Mouse (Mus musculus) forebrain, embryonic 16.5 days (tissue): ENCODE measurements around the gene Timm22. TPM values are rescaled to one million over a fixed set of nuclear protein-coding genes. Genes with fewer than 3 reads are reported as not detected.

ENCODE experiments used
- ATAC-seq: fragments of 200-750 bp; cut with Nextera tagmentation; 2 replicates; pipeline ENCODE4 v1.8.0; 2017; ENCODE audit warnings: mild to moderate bottlenecking, moderate library complexity
- H3K27ac ChIP-seq: fragments of 300-500 bp; sonication (generic); 2 replicates; pipeline ENCODE4 v1.5.1; 2014; ENCODE audit warnings: low read length, control low read depth
- H3K27me3 ChIP-seq: fragments of 300-500 bp; sonication (generic); replicated peaks from 2 replicates; pipeline ENCODE4 v1.6.1; 2014; ENCODE audit warnings: low read length; ENCODE audit not compliant: control insufficient read depth, insufficient read depth
- H3K36me3 ChIP-seq: fragments of 300-500 bp; sonication (generic); 2 replicates; pipeline ENCODE4 v1.6.1; 2014; ENCODE audit not compliant: control insufficient read depth, insufficient read depth
- H3K4me1 ChIP-seq: fragments of 300-500 bp; sonication (generic); replicated peaks from 2 replicates; pipeline ENCODE4 v1.6.1; 2014; ENCODE audit warnings: low read length; ENCODE audit not compliant: control insufficient read depth, insufficient read depth
- H3K4me2 ChIP-seq: fragments of 300-500 bp; sonication (generic); 2 replicates; pipeline ENCODE4 v1.6.1; 2014; ENCODE audit warnings: mild to moderate bottlenecking, low read length, control low read depth
- H3K4me3 ChIP-seq: fragments of 300-500 bp; sonication (generic); replicated peaks from 2 replicates; pipeline ENCODE4 v1.5.1; 2014; ENCODE audit warnings: mild to moderate bottlenecking, low read length, control low read depth
- H3K9ac ChIP-seq: fragments of 300-500 bp; sonication (generic); replicated peaks from 2 replicates; pipeline ENCODE4 v1.6.1; 2014; ENCODE audit warnings: low read depth, low read length, control low read depth
- H3K9me3 ChIP-seq: fragments of 300-500 bp; sonication (generic); 2 replicates; pipeline ENCODE4 v1.6.1; 2016; ENCODE audit warnings: low read length; ENCODE audit not compliant: control insufficient read depth
- WGBS: fragments of 180-500 bp; shearing (Covaris S2); extraction: QIAGEN DNeasy Blood & Tissue Kit; methylation state at CpG from one replicate; pipeline ENCODE4 v1.1.7; 2014; 5-methylcytosine and 5-hydroxymethylcytosine counted together
- polyA plus RNA-seq: library from polyadenylated mRNA; unstranded; fragments of >200 nt; fragmentation: Nextera tagmentation; extraction: Ambion mirVana; gene quantifications from 2 replicates; pipeline ENCODE4 v1.2.1, GENCODE M21; 2015

Timm22 gene
- polyA plus RNA-seq, 1 experiment from 2014 or later: 101 TPM

GRCm38 (mm10) chr11:76439666-76440065 is 32.9 kb downstream of the Timm22 start:
- Histone ChIP-seq H3K27ac (peak overlapping the region; percentile 1; the same call in 1 of the 2 replicates), H3K4me3 (no peak overlapping the region), H3K4me1 (peaks cover 27% of the 10 kb centered on the region), H3K27me3 (no peaks in the 10 kb centered on the region), H3K9me3 (no peaks in the 10 kb centered on the region), H3K4me2 (no peak overlapping the region), H3K36me3 (no peaks in the 10 kb centered on the region), H3K9ac (no peak overlapping the region)
- 10% methylated on average over 3 of the region's 3 CpGs for WGBS
- peak; percentile 50 for ATAC-seq

- Histone ChIP-seq H3K4me2 (no peak overlapping the region), H3K4me1 (peaks cover 25% of the 10 kb centered on the region), H3K27ac (no peak overlapping the region), H3K9me3 (no peaks in the 10 kb centered on the region), H3K27me3 (no peaks in the 10 kb centered on the region), H3K4me3 (no peak overlapping the region), H3K9ac (no peak overlapping the region), H3K36me3 (no peaks in the 10 kb centered on the region)
- no peak for ATAC-seq
- 29% methylated on average over 8 of the region's 8 CpGs for WGBS
Observed at GRCm38 (mm10) chr11:76445459-76445858, 38.7 kb downstream of the Timm22 start.

GRCm38 (mm10) chr11:76446251-76446650 is 39.5 kb downstream of the Timm22 start:
- Histone ChIP-seq H3K4me2 (no peak overlapping the region), H3K36me3 (no peaks in the 10 kb centered on the region), H3K27me3 (no peaks in the 10 kb centered on the region), H3K9me3 (no peaks in the 10 kb centered on the region), H3K27ac (no peak overlapping the region), H3K4me3 (no peak overlapping the region), H3K4me1 (peaks cover 24% of the 10 kb centered on the region), H3K9ac (no peak overlapping the region)
- 4% methylated on average over 10 of the region's 10 CpGs for WGBS
- no peak for ATAC-seq

- Histone ChIP-seq H3K9me3 (no peaks in the 10 kb centered on the region), H3K4me1 (peaks cover 24% of the 10 kb centered on the region), H3K4me3 (no peak overlapping the region), H3K27me3 (no peaks in the 10 kb centered on the region), H3K27ac (peak overlapping the region; percentile 96), H3K4me2 (peak overlapping the region; percentile 30), H3K36me3 (peaks cover 7% of the 10 kb centered on the region; the same call in 1 of the 2 replicates), H3K9ac (peak overlapping the region; percentile 33; the same call in 1 of the 2 replicates)
- WGBS: 20% methylated on average over 15 of the region's 15 CpGs
- ATAC-seq: peak; percentile 70
Observed at GRCm38 (mm10) chr11:76449520-76450201, 42.9 kb downstream of the Timm22 start.

- H3K4me2 ChIP-seq: peak overlapping the region; percentile 30
- H3K9ac ChIP-seq: peak overlapping the region; percentile 33; the same call in 1 of the 2 replicates
- ATAC-seq: peak; percentile 79
- H3K4me1 ChIP-seq: peaks cover 24% of the 10 kb centered on the region
- H3K27me3 ChIP-seq: no peaks in the 10 kb centered on the region
- H3K27ac ChIP-seq: peak overlapping the region; percentile 96
- WGBS: 7% methylated on average over 3 of the region's 3 CpGs
- H3K36me3 ChIP-seq: peaks cover 9% of the 10 kb centered on the region; the same call in 1 of the 2 replicates
- H3K4me3 ChIP-seq: no peak overlapping the region
- H3K9me3 ChIP-seq: no peaks in the 10 kb centered on the region
Observed at GRCm38 (mm10) chr11:76450202-76450561, 43.4 kb downstream of the Timm22 start.

GRCm38 (mm10) chr11:76454492-76454891 is 47.7 kb downstream of the Timm22 start:
- WGBS: 53% methylated on average over 5 of the region's 5 CpGs
- H3K4me1 ChIP-seq: peaks cover 13% of the 10 kb centered on the region
- no peak overlapping the region for H3K27ac ChIP-seq
- H3K27me3 ChIP-seq: no peaks in the 10 kb centered on the region
- H3K4me3 ChIP-seq: no peak overlapping the region
- H3K36me3 ChIP-seq: peaks cover 16% of the 10 kb centered on the region
- H3K9ac ChIP-seq: no peak overlapping the region
- no peaks in the 10 kb centered on the region for H3K9me3 ChIP-seq
- ATAC-seq: no peak
- no peak overlapping the region for H3K4me2 ChIP-seq

- Histone ChIP-seq H3K36me3 (peaks cover 24% of the 10 kb centered on the region), H3K27me3 (no peaks in the 10 kb centered on the region), H3K9ac (no peak overlapping the region), H3K27ac (no peak overlapping the region), H3K4me3 (no peak overlapping the region), H3K4me1 (no peaks in the 10 kb centered on the region), H3K4me2 (no peak overlapping the region), H3K9me3 (no peaks in the 10 kb centered on the region)
- WGBS: 15% methylated on average over 6 of the region's 6 CpGs
- peak; percentile 55; the same call in 1 of the 2 replicates for ATAC-seq
Observed at GRCm38 (mm10) chr11:76456233-76456632, 49.5 kb downstream of the Timm22 start.

- no peak for ATAC-seq
- Histone ChIP-seq H3K36me3 (peaks cover 24% of the 10 kb centered on the region), H3K4me2 (no peak overlapping the region), H3K27me3 (no peaks in the 10 kb centered on the region), H3K9ac (no peak overlapping the region), H3K9me3 (no peaks in the 10 kb centered on the region), H3K4me1 (no peaks in the 10 kb centered on the region), H3K27ac (no peak overlapping the region), H3K4me3 (no peak overlapping the region)
- WGBS: 72% methylated on average over 10 of the region's 10 CpGs
Observed at GRCm38 (mm10) chr11:76456897-76457296, 50.1 kb downstream of the Timm22 start.

- Histone ChIP-seq H3K4me3 (no peak overlapping the region), H3K4me2 (no peak overlapping the region), H3K27me3 (no peaks in the 10 kb centered on the region), H3K9ac (no peak overlapping the region), H3K9me3 (no peaks in the 10 kb centered on the region), H3K4me1 (peaks cover under 1% of the 10 kb centered on the region; the same call in 1 of the 2 replicates), H3K36me3 (peaks cover 26% of the 10 kb centered on the region), H3K27ac (no peak overlapping the region)
- 79% methylated on average over 9 of the region's 9 CpGs for WGBS
- no peak for ATAC-seq
Observed at GRCm38 (mm10) chr11:76458730-76459129, 52.0 kb downstream of the Timm22 start.
